Mouse (Mus musculus): ENCODE data around the gene Smg6.

Smg6 gene

DNA sequence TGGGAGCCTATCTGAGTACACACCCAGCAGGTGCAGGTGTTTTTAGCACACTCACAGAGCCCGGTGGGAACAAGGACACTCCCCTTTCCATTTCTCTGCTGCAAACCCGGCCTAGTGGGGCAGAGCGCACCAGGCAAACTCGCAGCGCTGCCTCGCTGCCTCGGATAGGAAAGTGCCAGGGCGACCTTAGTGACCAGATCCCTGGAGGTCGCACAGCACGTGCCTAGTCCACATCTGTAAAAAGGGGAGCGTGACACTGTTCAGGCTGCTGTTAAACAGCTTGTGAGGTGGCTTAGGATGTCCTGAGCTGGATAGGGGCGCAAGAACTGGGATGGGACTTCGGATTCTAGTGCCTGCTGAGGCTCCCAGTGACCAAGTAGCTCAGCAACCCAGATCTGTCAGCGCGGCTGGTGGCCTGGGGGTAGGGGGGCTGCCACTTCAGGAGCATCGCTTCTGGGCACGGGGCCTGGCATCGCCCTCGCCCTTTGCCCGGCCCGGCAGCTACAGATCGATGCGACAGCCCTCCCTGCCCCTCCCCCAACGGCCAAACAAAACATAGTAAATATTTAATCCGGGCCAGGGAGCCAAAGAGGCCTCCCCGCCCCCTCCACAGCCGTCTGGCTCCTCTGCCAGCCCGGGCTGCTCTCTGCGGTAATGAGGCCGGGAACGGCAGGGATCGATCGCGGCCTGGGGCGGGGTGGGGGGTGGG lies 287.9 kb downstream of the Smg6 start:
- DNase-seq (ENCODE audit: low read depth, low spot score): no peak

All from forelimb bud, embryonic 11.5 days (tissue).